Mouse (Mus musculus): Measurements from ENCODE around the gene Ddx41.

Ddx41 gene

GRCm38 (mm10) chr13:55507877-55508276 lies 28.6 kb downstream of the Ddx41 start:
- DNase-seq (ENCODE audit: low spot score) = no peak

DNA sequence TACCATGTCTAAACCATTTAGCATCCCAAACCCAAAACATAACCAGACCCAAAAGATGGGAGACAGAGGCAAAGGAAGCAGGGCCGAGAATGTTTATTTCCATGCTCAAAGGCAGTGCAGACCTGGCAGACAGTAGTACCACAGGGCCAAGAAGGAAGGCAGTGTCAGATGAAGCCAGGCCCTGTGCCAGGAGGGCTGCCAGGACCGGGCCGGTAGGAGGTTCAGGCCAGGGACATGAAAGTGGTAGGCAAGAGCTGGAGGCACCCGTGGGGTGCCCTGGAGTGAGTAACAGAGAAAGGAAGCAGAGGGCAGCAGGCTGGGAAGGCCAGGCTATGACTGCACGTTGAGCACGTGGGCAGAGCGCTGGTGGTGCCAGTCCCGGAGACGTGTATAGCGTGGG lies 29.8 kb downstream of the Ddx41 start:
- DNase-seq (ENCODE audit: low spot score) = no peak

DNA sequence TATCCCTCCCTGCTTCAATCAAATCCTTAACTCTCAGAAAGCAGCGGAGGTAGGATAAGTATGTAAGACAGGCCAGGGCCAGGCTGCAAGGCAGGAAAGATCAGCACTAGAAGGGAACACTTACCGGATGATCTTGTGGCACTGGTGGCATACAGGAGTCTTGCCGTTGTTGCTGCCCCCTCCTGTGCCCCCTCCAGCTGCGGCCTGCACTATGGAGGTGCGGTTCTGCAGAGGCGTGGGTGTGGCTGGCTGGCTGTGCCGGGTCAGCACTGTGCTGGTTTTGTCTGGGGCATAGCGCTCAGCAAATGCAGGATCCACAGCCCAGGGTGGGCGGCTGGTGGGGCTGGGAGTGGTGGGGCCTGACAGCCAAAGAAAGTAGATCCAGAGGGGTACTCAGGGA lies 30.6 kb downstream of the Ddx41 start:
- DNase-seq (ENCODE audit: low spot score) = no peak

- DNase-seq (ENCODE audit: low spot score) = no peak
These were observed 32.1 kb downstream of the Ddx41 start for GRCm38 (mm10) chr13:55504390-55504789.

DNA sequence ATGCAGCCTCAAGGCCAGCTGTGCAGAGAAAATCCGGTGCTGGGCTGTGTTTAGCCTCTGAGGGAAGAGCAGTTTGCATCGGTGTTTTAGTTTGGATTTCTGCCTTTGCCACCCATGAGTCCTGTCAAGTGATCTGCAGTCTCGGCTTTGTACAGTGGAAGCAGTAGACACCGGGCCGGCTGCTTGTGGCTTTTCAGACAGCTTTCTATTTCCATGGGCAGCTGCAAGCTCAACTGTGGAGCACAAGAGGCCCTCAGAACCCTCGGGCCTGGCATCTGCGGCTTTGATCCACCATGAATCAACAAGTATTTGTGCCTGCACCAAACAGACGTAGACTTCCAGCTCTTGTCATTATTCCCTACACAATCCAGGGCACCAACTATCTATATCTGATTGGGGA lies 34.1 kb downstream of the Ddx41 start:
- no peak for DNase-seq (ENCODE audit: low spot score)

GRCm38 (mm10) chr13:55500575-55500974 lies 35.9 kb downstream of the Ddx41 start:
- no peak for DNase-seq (ENCODE audit: low spot score)

- no peak for DNase-seq (ENCODE audit: low spot score)
These were observed 37.6 kb downstream of the Ddx41 start for GRCm38 (mm10) chr13:55498906-55499305.

DNA sequence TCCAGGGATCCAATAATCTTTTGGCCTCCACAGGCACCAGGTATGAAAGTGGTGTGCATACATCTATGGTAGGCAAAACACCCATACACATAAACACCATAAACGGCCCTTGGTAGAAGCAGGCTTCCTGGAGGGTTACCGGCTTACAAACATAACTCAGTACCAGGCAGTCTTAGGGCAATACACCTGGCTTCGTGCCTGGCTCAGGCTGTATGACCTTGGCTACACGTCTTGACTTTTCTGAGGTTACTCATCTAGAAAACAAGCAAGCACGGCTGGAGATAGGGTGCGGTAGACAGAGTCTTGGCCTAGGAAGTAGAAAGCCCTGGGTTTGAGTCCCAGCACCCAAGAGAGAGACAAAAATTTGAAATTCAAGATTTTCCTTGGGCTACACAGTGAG lies 39.8 kb downstream of the Ddx41 start:
- no peak for DNase-seq (ENCODE audit: low spot score)

DNA sequence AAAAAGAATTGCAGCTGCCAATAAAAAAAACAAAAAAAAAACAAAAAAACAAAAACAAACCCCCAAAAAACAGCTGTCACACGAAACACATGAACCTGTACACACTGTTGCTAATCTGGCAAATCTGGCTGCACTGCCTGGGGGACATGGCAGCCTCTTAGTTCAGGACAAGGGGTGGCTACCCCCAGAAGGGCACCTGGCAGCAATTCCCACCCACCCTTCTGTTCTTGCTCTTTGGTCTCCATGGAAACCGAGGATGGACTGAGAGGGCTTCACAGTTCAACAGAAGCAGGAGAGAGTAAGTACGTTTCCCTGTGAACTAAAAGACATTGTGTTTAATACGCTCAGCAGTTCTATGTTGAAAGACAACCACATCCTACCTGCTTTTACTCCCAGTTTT lies 40.8 kb downstream of the Ddx41 start:
- DNase-seq (ENCODE audit: low spot score) = no peak

DNA sequence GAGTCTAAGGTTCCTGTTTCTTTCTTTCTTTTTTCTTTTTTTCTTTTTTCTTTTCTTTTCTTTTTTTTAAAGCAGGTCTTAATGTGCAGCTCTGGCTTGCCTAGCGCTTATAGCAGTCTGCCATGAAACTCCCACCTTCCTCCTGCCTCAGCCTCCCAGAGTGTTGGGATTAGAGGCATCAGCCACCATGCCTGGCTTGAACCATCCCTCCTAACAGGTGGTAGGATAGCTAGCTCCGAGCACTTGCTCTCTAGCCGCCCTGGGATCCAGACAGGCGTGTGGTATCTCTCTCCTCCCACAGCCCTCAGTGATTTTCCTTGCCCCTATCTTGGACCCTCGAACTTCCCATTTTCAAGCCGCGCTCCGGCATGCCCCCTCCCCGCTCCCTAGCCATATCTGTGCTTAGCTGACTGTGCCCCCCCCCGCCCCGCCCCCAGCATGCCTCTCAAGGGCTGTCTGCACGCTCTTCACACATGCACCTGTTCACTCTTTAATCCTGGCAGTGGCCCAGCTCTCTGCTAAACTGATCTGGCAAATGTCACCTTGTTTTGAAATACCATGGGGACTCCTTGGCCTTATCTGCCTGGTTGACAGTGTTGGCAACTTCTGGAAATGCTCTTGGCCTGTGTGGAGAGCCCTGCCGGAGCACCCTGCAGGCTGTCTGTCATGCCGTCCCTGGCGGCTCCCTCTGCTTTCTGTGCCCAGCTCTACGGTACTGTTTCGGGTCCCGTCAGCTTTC lies 41.4 kb downstream of the Ddx41 start:
- no peak for DNase-seq (ENCODE audit: low spot score)

DNA sequence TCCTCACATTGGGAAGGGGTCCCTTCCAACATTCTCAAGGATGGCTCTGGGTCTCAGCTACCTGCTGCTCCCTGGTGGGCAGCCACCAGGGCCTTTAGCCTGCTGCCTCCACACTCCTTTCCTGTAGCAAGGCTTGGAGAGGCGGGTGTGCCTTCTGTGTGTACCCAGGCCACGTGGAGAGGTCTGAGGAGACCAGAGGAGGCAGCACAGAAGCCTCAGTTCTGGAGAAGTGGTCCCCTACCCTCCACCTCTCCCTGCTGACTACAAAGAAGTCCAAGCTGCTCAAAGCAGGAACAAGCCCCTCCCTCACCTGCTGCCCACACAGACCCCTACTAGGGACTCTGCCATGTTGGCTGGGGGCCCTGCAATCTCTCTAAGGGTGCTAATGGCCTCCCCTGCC lies 42.2 kb downstream of the Ddx41 start:
- no peak for DNase-seq (ENCODE audit: low spot score)

DNA sequence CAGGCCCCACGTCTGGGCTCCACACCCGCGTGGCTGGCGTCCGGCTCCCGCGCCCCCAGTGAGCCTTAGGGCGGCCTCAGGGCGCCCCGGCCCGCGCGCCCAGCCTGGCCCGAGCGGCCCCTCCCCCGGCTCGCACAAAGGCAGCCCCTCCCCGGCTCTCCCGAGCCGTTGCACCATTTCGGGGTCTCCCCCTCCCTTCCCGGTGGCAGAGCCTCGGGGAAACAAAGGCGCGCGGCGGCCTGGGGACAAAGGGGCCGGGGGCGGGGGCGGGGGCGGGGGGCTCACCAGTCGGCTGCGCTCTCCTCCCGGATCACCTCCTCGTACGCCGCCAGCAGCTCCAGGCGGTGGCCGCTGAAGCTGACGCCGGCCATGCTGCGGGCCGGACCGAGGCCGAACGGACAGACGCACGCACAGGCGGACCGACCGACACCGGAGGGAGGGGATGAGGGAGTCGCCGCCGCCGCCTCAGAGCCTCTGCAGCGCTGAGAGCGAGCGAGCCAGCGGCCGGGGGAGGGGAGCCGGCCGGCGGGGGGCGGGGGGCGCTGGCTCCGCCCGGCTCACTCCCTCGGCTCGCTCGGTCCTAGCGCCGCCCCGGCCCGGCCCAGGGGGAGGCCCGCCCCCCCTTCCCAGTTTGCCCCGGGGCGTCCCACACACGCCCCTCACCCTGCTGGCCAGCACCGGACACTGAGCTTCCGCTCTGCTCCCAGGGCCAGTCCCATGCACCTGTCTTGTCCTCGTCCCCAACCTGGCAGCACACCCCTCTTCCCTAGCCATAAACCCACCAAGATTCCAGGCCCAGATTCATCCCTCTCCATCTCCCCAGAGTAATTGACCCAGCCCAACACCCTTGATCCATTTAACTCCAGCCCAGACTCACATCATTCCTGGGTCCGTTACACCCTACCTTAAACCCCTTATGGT lies 48.6 kb downstream of the Ddx41 start, which contains the start of gene Dbn1:
Dbn1 (minus strand) TSS at position 534 of the 921 bp plus-strand sequence.
- DNase-seq (ENCODE audit: low spot score) = no peak

DNA sequence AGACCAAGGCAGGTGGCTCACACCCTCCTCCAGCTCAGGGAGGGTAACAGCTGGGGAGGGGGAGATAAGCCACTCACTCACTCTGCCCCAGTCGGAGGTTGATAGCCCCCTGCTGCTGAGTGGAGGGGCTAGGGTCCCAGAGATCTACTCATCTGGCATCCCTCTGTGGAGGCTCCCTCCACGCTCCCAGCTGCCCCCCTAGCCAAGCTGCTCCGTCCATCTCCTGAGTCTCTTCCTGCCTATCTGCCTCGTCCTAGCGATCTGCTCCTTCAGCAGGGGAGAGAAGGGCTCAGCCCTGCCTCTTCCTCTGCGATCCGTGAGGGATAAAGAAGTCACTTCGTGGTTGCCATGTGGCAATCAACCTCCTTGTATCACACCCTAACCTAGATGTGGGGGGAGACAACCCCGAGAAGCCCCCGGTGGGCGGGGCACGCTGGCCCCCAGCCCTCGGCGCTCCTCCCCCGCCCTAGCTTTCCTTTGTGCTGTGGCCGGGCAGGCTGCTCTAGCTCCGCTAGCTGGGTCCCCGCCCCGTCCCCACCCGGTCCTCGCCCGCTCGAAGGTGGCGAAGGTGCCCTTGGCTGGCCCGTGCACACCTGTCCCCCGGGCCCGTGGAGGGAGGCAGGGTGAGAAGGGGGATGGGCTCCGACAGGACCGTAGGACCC lies 49.4 kb downstream of the Ddx41 start:
- DNase-seq (ENCODE audit: low spot score) = no peak

DNA sequence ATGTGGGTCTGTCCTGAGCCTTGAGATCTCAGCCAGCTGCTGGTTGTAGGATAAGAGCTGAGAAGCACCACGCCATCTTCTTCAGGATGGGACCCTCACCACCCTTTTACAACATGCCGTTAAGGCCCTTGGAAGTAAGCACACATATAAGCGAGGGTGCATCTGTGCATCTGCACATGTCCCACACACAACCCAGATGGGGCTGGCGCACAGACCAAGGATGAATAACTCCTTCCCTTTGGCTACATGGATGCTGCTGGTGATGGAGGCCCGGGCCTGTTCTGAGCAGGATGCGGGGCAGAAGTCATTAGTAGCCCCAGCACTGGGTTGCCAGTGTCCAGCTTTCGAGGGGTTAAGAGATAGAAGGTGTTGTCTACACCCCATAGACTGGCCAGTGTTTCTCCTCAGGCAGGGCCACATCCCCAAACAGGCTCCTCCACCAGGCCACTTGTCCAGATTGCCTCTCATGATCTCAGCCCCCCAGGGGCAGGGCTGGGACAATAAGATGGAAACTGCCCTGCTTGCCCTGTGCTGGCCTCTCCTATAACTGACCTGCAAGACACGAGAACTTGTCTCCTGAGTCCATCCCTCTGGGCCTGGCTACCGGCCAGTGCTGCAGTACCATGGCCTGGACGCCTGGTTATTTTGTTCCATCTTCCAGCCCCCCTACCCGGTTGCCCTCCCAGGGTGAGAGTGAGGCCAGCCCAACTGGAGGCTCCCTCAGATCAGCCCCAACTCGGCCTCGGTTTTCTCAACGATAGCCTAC lies 50.2 kb downstream of the Ddx41 start:
- DNase-seq (ENCODE audit: low spot score) = no peak

GRCm38 (mm10) chr13:55484520-55485088 lies 51.9 kb downstream of the Ddx41 start:
- DNase-seq (ENCODE audit: low spot score) = no peak

GRCm38 (mm10) chr13:55483593-55483992 lies 52.9 kb downstream of the Ddx41 start:
- DNase-seq (ENCODE audit: low spot score) = no peak

- no peak for DNase-seq (ENCODE audit: low spot score)
These were observed 53.4 kb downstream of the Ddx41 start for GRCm38 (mm10) chr13:55483071-55483470.

DNA sequence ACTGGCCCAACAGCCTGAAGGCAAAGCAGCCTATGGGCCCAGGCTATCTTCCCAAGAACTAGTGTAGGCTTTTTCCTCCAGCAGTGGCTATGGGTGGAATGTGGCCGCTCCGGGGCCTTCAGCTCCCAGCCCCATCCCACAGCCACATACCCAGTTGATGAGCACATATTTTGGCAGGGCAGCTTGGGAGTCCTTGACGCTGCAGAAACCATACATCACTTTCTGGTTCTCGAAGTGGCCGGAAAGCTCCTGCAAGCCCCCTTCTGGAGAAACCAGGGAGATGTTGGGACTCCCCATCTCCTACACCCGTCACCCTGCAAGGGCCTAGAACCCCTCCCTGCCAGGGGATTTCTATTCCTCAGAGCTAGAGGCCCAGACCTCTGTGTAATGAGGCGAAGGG lies 53.9 kb downstream of the Ddx41 start:
- DNase-seq (ENCODE audit: low spot score) = no peak

Data from T-cell, adult 2 months (primary cell).